Mouse (Mus musculus) intestine, embryonic 15.5 days (tissue): ENCODE measurements around the gene Dqx1. TPM values are rescaled to one million over a fixed set of nuclear protein-coding genes. Genes with fewer than 3 reads are reported as not detected.
A peak's percentile ranks its signal among the peaks of the same experiment; 100 is the strongest.

Experiments
- ATAC-seq: fragments of 200-750 bp; cut with Nextera tagmentation; 2 replicates; pipeline ENCODE4 v1.8.0; 2017; ENCODE audit warnings: moderate TSS enrichment, moderate library complexity
- H3K27ac ChIP-seq: fragments of 300-500 bp; sonication (generic); 2 replicates; pipeline ENCODE4 v1.5.1; 2015; ENCODE audit warnings: mild to moderate bottlenecking, inconsistent platforms
- H3K27me3 ChIP-seq: fragments of 300-500 bp; sonication (generic); replicated peaks from 2 replicates; pipeline ENCODE4 v1.6.1; 2015; ENCODE audit warnings: inconsistent platforms
- H3K36me3 ChIP-seq: fragments of 300-500 bp; sonication (generic); 2 replicates; pipeline ENCODE4 v1.6.1; 2015; ENCODE audit warnings: inconsistent platforms
- H3K4me1 ChIP-seq: fragments of 300-500 bp; sonication (generic); replicated peaks from 2 replicates; pipeline ENCODE4 v1.6.1; 2015; ENCODE audit warnings: inconsistent platforms
- H3K4me2 ChIP-seq: fragments of 300-500 bp; sonication (generic); replicated peaks from 2 replicates; pipeline ENCODE4 v1.6.1; 2015; ENCODE audit warnings: mild to moderate bottlenecking, inconsistent platforms
- H3K4me3 ChIP-seq: fragments of 300-500 bp; sonication (generic); replicated peaks from 2 replicates; pipeline ENCODE4 v1.5.1; 2015; ENCODE audit warnings: inconsistent platforms
- H3K9ac ChIP-seq: fragments of 300-500 bp; sonication (generic); 2 replicates; pipeline ENCODE4 v1.6.1; 2015; ENCODE audit warnings: inconsistent platforms
- H3K9me3 ChIP-seq: fragments of 300-500 bp; sonication (generic); 2 replicates; pipeline ENCODE4 v1.6.1; 2016; ENCODE audit warnings: inconsistent platforms
- WGBS: fragments of 180-500 bp; shearing (Covaris S2); methylation state at CpG from one replicate; pipeline ENCODE4 v1.1.7; 2015; 5-methylcytosine and 5-hydroxymethylcytosine counted together
- polyA plus RNA-seq: library from polyadenylated mRNA; unstranded; fragments of >200 nt; fragmentation: Nextera tagmentation; extraction: Ambion mirVana; gene quantifications from 2 replicates; pipeline ENCODE4 v1.2.1, GENCODE M21; 2015

Dqx1 gene
- 14.0 and 14.9 TPM in 2 replicates for polyA plus RNA-seq

DNA sequence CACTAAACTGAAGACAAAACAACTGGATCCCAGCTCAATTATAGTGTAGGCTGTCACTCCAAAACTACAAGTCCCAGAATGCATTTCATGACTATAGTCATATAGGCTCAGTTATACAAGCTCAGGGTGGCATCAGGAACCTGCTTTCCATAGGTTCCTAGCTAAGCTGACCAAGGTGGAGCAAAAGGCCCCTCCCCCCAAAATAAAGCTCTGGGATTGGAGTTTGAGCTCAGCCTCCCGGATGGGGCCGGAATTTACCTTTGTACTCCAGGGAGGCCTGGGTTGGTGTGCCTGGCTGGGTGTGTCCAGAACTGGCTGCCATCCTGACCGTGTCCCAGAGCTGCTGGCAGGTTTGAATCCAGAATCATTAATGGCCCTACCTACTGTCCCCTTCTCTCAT, at the start of gene Dqx1:
Gene Dqx1, plus strand, starts transcription at position 55 of the 400 bp plus-strand sequence.
- peaks cover 13% of the 10 kb centered on the region for H3K27me3 ChIP-seq
- H3K27ac ChIP-seq = peak within 1 kb of the TSS; percentile 72
- peak within 1 kb of the TSS; percentile 23 for H3K9ac ChIP-seq
- peak within 1 kb of the TSS; percentile 50 for H3K4me2 ChIP-seq
- peak; percentile 75 for ATAC-seq
- H3K4me3 ChIP-seq = peak within 1 kb of the TSS; percentile 31
- 37% methylated on average over 3 of the region's 3 CpGs for WGBS
- peaks cover 22% of the 10 kb centered on the region for H3K4me1 ChIP-seq
- peaks cover 9% of the 10 kb centered on the region; the same call in 1 of the 2 replicates for H3K36me3 ChIP-seq
- H3K9me3 ChIP-seq = no peaks in the 10 kb centered on the region

DNA sequence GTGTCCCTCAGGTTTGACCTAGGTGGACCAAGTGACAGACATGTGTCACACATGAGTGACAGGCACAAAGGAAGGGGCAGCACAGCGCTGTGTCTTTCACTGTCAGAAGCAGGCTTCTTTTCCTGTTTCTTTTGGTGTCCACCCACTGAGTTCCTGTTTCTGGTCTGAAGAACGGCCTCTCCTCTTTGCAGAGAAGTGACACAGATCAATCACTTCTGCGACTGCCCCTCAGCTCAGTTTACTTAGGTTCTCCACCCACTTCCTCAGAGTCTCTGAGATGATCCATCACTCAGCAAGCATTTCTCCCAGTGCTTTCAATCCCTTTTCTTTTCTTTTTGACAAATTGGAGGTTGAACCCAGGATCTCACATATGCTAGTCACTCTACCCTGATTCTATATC, 49.0 kb upstream of the Dqx1 start:
- H3K36me3 ChIP-seq = no peaks in the 10 kb centered on the region
- whole genome bisulfite sequencing = 46% methylated on average over 3 of the region's 3 CpGs
- ATAC-seq = no peak

DNA sequence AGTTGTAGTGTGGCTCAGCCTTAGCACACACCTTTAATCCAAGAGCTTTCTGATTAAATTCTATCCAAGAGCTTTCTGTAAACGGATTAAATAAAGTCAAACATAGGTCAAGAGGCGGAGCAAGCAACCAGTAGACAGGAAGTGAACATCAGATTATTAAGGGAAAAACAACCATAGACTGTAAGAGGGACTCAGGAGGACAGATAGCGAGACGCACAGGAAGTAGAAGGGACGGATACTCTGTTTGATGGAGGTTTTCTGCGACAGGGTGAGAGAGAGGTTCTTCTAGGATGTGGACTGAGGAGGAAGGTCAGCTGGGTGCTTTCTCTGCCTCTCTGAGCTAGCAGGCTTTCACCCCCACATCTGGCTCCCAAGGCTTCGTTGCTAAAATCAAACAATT, 47.6 kb upstream of the Dqx1 start:
- no peaks in the 10 kb centered on the region for H3K27me3 ChIP-seq
- H3K4me1 ChIP-seq = no peaks in the 10 kb centered on the region
- H3K27ac ChIP-seq = no peak overlapping the region
- no peak overlapping the region for H3K4me3 ChIP-seq
- H3K36me3 ChIP-seq = no peaks in the 10 kb centered on the region
- no peaks in the 10 kb centered on the region for H3K9me3 ChIP-seq
- 56% methylated on average over 7 of the region's 7 CpGs for WGBS
- no peak for ATAC-seq
- H3K4me2 ChIP-seq = no peak overlapping the region
- no peak overlapping the region for H3K9ac ChIP-seq

More for the DNA sequence above, 49.0 kb upstream of the Dqx1 start:
- H3K4me2 ChIP-seq = no peak overlapping the region
- H3K9ac ChIP-seq = no peak overlapping the region
- H3K9me3 ChIP-seq = no peaks in the 10 kb centered on the region
- no peaks in the 10 kb centered on the region for H3K27me3 ChIP-seq
- no peak overlapping the region for H3K4me3 ChIP-seq
- no peak overlapping the region for H3K27ac ChIP-seq
- H3K4me1 ChIP-seq = no peaks in the 10 kb centered on the region

DNA sequence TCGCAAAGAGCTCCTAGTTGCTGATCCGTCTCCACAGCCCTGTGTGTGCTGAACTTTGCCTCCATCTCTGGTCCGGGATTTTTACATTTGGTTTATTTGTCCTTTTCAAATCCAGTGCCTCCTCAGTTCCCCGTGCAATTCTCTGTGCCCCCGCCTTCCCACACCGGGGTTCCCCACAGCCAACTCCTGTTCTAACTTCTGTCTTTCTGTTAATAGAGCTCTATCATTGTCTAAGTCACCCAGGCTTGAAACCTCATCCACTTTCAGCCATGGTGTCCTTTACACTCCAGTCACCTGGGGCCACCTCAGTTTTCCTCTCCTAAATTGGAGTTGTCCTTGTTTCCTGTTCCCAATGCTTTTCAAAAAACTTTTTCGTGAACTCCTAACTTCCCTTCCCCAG, 46.4 kb upstream of the Dqx1 start:
- 84% methylated on average over 7 of the region's 7 CpGs for WGBS
- H3K4me2 ChIP-seq = no peak overlapping the region
- H3K9me3 ChIP-seq = no peaks in the 10 kb centered on the region
- no peaks in the 10 kb centered on the region for H3K36me3 ChIP-seq
- H3K4me3 ChIP-seq = no peak overlapping the region
- no peak for ATAC-seq
- H3K4me1 ChIP-seq = no peaks in the 10 kb centered on the region
- no peaks in the 10 kb centered on the region for H3K27me3 ChIP-seq
- H3K27ac ChIP-seq = no peak overlapping the region
- no peak overlapping the region for H3K9ac ChIP-seq

DNA sequence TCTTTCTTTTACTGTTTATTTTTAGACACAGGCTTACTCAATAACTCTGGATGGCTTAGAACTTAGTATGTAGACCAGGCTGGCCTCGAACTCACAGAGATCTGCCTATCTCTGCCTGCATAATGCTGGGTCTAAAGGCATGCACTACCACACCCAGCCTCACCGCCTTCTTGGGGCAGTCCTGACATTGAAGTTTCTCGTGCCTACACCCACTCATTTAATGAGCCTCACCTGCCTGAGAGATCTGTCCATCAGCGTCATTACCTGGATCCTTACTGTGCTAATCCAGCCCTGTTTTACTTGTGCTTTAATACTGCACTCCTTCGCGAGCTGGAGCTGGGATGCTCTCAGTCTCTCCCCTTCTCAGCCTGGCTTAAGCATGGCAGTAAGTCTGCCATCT, 45.9 kb upstream of the Dqx1 start:
- no peak overlapping the region for H3K9ac ChIP-seq
- H3K4me3 ChIP-seq = no peak overlapping the region
- H3K4me1 ChIP-seq = peaks cover 1% of the 10 kb centered on the region; the same call in 1 of the 2 replicates
- H3K36me3 ChIP-seq = no peaks in the 10 kb centered on the region
- H3K9me3 ChIP-seq = no peaks in the 10 kb centered on the region
- 74% methylated on average over 6 of the region's 6 CpGs for WGBS
- ATAC-seq = no peak
- H3K4me2 ChIP-seq = no peak overlapping the region
- H3K27me3 ChIP-seq = no peaks in the 10 kb centered on the region
- no peak overlapping the region for H3K27ac ChIP-seq

DNA sequence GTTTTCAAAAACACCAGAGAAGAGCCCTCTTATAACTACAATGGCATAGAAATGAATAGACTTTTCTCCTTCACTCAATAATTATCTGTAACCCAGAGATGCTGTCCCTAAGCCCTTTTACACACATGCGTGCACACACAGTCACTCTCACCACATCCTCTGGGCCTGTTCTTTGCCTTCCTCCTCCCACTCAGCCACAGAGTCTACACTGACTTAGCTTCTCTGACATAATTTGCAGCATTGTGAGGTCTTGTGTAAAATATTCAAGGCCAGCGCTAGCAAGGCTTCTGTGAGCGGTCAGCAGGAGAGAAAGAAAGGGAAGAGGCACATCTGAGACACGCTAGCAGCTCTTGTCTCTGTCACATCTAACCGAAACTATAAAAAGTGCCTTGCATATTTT, 44.2 kb upstream of the Dqx1 start:
- no peak for ATAC-seq
- WGBS = 77% methylated on average over 5 of the region's 5 CpGs
- no peak overlapping the region for H3K4me3 ChIP-seq
- no peak overlapping the region for H3K9ac ChIP-seq
- H3K9me3 ChIP-seq = no peaks in the 10 kb centered on the region
- no peaks in the 10 kb centered on the region for H3K27me3 ChIP-seq
- H3K4me2 ChIP-seq = no peak overlapping the region
- H3K4me1 ChIP-seq = peaks cover 2% of the 10 kb centered on the region; the same call in 1 of the 2 replicates
- no peak overlapping the region for H3K27ac ChIP-seq
- H3K36me3 ChIP-seq = no peaks in the 10 kb centered on the region

DNA sequence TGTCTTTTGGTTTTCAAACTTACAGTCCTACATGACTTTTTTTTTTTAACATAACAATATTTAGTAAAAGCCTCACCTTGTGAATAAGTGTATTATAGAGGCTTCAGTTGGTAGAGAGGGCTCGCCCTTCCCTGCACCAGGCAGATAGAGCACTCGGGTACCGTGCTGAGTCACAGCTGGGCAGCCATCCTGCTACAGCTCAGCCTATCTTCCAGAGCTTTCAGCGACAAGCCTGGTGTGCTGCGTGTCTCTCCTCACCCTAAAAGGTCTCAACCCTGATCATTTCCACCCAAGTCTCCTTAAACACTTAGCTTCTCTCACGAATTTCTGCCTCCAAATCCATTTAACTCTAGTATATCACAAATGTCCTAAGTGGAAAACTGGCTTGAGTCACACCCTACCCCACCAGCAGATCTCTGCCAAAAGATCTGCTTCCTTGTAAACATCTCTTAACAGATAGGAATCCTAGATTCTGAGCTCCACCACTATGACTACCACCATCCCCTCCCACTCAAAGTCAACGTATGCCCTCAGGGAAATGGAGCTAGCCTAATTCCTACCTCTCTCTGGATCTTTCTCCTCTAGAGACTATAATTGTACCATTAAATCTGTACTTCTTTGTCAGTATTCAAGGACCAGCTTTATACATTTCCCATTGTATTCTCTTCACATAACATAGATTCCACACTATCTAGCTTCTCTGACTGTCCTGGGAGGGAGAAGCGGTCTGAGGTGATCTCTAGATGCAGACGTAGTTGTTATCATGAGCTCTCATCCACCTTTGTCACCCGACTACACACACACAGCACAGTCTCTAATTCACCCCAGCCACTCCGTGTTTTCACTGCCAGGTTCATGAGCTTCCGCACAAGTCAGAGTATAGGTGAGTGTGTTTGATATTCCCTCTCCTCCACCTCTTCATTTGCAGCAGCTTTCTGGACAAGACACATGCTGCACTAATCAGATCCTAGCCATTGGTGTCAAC, 42.9 kb upstream of the Dqx1 start:
- Histone ChIP-seq H3K36me3 (no peaks in the 10 kb centered on the region), H3K4me1 (peaks cover 2% of the 10 kb centered on the region; the same call in 1 of the 2 replicates), H3K4me2 (no peak overlapping the region), H3K9me3 (no peaks in the 10 kb centered on the region), H3K4me3 (no peak overlapping the region), H3K9ac (no peak overlapping the region), H3K27ac (no peak overlapping the region), H3K27me3 (no peaks in the 10 kb centered on the region)
- ATAC-seq = peak; percentile 82
- WGBS = 65% methylated on average over 12 of the region's 12 CpGs

DNA sequence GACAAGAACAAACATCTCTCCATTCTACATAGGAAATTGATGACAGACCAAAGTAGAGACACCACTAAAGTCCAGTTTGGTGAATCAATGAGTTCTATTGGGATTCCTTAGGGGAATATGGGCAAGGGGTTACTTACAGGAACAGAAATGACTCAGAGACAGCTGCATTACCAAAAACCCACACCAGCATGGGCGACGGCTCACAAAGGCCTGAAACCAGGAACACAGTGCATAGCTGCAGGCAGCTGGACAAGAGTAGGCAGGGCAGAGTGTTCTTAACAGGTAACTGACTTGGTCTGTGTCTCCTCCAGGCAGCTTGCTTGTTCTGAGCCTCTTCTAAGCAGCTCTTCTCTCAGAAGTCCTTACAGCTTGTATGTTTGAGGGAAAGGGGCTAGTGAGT, 41.9 kb upstream of the Dqx1 start:
- no peak overlapping the region for H3K9ac ChIP-seq
- H3K27me3 ChIP-seq = no peaks in the 10 kb centered on the region
- WGBS = 88% methylated on average over 2 of the region's 2 CpGs
- H3K9me3 ChIP-seq = no peaks in the 10 kb centered on the region
- no peak overlapping the region for H3K4me3 ChIP-seq
- peaks cover 2% of the 10 kb centered on the region; the same call in 1 of the 2 replicates for H3K4me1 ChIP-seq
- H3K27ac ChIP-seq = no peak overlapping the region
- H3K4me2 ChIP-seq = no peak overlapping the region
- no peaks in the 10 kb centered on the region for H3K36me3 ChIP-seq
- ATAC-seq = no peak

DNA sequence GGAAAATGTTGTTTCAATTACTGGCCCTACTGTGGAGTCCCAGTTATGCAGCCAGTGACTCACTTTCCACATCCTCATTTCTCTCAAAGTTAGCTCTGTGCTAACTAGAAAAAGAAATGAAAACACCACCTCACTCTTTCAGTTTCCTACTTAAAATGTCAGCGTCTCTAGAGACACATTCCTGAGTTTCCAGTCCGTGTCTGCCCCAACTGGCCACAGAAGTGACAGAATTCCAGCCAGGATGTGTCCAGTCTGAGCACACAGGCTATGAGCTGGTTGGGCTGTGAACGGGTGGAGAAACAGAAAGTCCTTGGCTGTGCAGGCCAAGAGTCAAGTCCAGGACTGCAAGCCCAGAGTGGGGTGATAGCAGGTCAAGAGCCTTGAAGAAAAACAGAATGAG, 40.5 kb upstream of the Dqx1 start:
- Histone ChIP-seq H3K9ac (no peak overlapping the region), H3K4me2 (no peak overlapping the region), H3K9me3 (no peaks in the 10 kb centered on the region), H3K4me1 (peaks cover 2% of the 10 kb centered on the region; the same call in 1 of the 2 replicates), H3K27ac (no peak overlapping the region), H3K36me3 (no peaks in the 10 kb centered on the region), H3K27me3 (no peaks in the 10 kb centered on the region), H3K4me3 (no peak overlapping the region)
- WGBS = 58% methylated on average over 3 of the region's 3 CpGs
- ATAC-seq = no peak

DNA sequence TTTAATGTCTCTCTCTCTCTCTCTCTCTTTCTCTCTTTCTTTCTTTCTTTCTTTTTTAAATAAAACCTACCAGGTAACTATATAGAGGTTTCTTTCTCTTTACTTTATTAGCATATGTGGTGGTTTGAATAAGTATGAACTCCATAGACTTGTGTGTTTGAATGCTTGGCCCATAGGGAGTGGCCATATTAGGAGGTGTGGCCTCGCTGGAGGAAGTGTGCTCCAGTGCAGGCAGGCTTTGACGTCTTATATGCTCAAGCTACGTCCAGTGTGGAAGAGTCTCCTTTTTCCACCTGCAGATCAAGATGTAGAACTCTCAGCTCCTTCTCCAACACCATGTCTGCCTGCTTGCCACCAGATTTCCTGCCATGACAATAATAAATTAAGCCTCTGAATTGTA, 38.6 kb upstream of the Dqx1 start:
- ATAC-seq = no peak
- no peaks in the 10 kb centered on the region for H3K9me3 ChIP-seq
- H3K4me3 ChIP-seq = no peak overlapping the region
- no peak overlapping the region for H3K4me2 ChIP-seq
- no peaks in the 10 kb centered on the region for H3K27me3 ChIP-seq
- H3K9ac ChIP-seq = no peak overlapping the region
- 74% methylated on average over 3 of the region's 3 CpGs for WGBS
- H3K27ac ChIP-seq = no peak overlapping the region
- no peaks in the 10 kb centered on the region for H3K36me3 ChIP-seq
- H3K4me1 ChIP-seq = peaks cover 2% of the 10 kb centered on the region; the same call in 1 of the 2 replicates

DNA sequence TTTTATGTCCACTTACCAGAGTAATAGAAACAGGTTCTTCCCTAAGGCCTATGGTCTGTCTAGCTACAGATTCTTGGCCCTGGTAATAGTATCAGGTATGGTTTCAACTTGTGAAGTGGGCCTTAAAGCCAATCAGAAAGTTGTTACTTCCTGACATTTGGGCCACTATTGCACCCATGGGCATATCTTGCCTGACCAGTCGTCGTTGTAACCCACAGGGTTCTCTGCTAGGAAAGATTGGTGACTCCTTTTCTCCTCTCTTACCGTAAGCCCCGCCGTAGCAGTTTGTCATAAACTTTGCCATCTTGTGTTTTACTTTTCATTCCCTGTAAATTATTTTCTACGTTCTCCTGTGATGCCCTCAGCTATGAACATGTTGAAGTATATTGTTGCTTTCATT, 37.5 kb upstream of the Dqx1 start:
- H3K4me3 ChIP-seq = no peak overlapping the region
- H3K27ac ChIP-seq = no peak overlapping the region
- H3K36me3 ChIP-seq = no peaks in the 10 kb centered on the region
- no peak for ATAC-seq
- no peak overlapping the region for H3K4me2 ChIP-seq
- H3K9me3 ChIP-seq = no peaks in the 10 kb centered on the region
- peaks cover 2% of the 10 kb centered on the region; the same call in 1 of the 2 replicates for H3K4me1 ChIP-seq
- H3K27me3 ChIP-seq = no peaks in the 10 kb centered on the region
- H3K9ac ChIP-seq = no peak overlapping the region
- 88% methylated on average over 6 of the region's 6 CpGs for WGBS

DNA sequence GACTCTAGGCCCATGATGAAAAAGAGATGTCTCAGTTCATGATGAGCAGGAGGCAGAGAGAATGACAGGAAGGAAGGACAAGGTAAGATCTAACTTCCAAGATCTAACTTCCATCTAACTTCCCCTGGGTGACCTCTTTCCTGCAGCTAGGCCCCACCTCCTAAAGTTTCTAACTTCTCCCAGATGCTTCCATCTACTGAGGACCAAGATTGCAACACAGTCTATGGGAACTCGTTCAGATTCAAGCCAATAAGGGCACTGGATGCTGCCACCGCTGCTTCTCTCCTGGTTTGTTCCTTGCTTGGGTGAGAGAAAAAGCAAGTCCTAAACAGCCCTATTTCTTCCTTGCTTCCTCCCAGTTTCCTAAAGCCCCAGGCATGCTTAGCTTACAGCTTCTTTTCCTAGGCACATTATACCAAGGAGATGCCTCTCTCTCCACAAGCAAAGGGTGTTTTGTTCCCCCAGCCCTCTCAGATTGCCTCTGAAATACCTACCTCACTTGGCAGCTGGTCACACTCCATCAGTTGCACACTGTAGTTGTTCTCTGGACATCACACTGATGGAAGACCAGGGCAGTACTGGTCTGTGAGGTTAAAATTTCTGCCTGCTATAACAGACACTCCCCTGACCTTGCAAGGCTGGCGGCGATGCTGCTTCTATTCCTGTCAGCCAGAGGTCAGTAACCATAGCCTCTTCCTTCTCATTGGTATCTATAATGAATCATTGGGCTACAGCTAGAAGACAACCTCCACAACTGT, 36.6 kb upstream of the Dqx1 start:
- H3K4me3 ChIP-seq = no peak overlapping the region
- no peak overlapping the region for H3K9ac ChIP-seq
- no peak overlapping the region for H3K27ac ChIP-seq
- 84% methylated on average over 4 of the region's 4 CpGs for WGBS
- no peak for ATAC-seq
- H3K9me3 ChIP-seq = no peaks in the 10 kb centered on the region
- no peaks in the 10 kb centered on the region for H3K27me3 ChIP-seq
- H3K36me3 ChIP-seq = no peaks in the 10 kb centered on the region
- H3K4me1 ChIP-seq = peaks cover 2% of the 10 kb centered on the region; the same call in 1 of the 2 replicates
- no peak overlapping the region for H3K4me2 ChIP-seq
